11 mouse cellular contexts compared by ENCODE assay signal in genomic region chr8:92959779-92960178, GRCm38 (mm10). TPM values are rescaled to one million over a fixed set of nuclear protein-coding genes. Genes with fewer than 3 reads are reported as not detected.
DNase-seq lines count a peak whose midpoint lies in the region; ATAC-seq lines count a peak whose summit lies in the region.
"Had no signal": no experiment of that assay in that cellular context is flagged by ENCODE, and none has a peak within 500 bp of the region (broad histone marks: within the 10 kb centered on the region; RNA-seq: fewer than 3 reads in every experiment).

Gene Slc6a2, plus strand, starts transcription at chr8:92960079.

- peak within 1 kb of the TSS; percentile 11; the same call in 1 of the 2 replicates for H3K4me3 ChIP-seq in liver, embryonic 12.5 days
- H3K4me3 ChIP-seq in intestine, embryonic 14.5 days (ENCODE audit: low read depth, low read length), result peak within 1 kb of the TSS; percentile 39
- peak within 1 kb of the TSS; percentile 32 for H3K4me3 ChIP-seq in neural tube, embryonic 14.5 days (ENCODE audit: low read depth, low read length)

- H3K4me2 ChIP-seq in liver, embryonic 12.5 days, result peak within 1 kb of the TSS; percentile 40
- peak within 1 kb of the TSS; percentile 68 for H3K4me2 ChIP-seq in intestine, embryonic 14.5 days (ENCODE audit: low read length)
- peak within 1 kb of the TSS; percentile 55 for H3K4me2 ChIP-seq in neural tube, embryonic 14.5 days (ENCODE audit: low read depth, low read length)

- H3K4me1 ChIP-seq in liver, embryonic 12.5 days, result 0 out of 2 replicates have a peak, but pooled peaks cover 4% of the 10 kb centered on the region
- H3K4me1 ChIP-seq in intestine, embryonic 14.5 days (replicated peaks; ENCODE audit: control insufficient read depth, insufficient read depth, low read length), result peaks cover 6% of the 10 kb centered on the region
- H3K4me1 ChIP-seq in neural tube, embryonic 14.5 days (ENCODE audit: control insufficient read depth, insufficient read depth, low read length), result peaks cover 10% of the 10 kb centered on the region

- H3K27me3 ChIP-seq in liver, embryonic 12.5 days (replicated peaks), result peaks cover 59% of the 10 kb centered on the region
- H3K27me3 ChIP-seq in intestine, embryonic 14.5 days (replicated peaks; ENCODE audit: control insufficient read depth, insufficient read depth, low read length), result peaks cover 49% of the 10 kb centered on the region
- peaks cover 26% of the 10 kb centered on the region for H3K27me3 ChIP-seq in neural tube, embryonic 14.5 days (ENCODE audit: control insufficient read depth, insufficient read depth, low read length)

- 47% methylated on average over 10 of the region's 10 CpGs for WGBS in liver, embryonic 12.5 days (ENCODE audit: insufficient replicate concordance)
- WGBS in intestine, embryonic 14.5 days, result 69% methylated on average over 10 of the region's 10 CpGs
- WGBS in neural tube, embryonic 14.5 days, result 73% methylated on average over 10 of the region's 10 CpGs

- no peak for ATAC-seq in liver, embryonic 12.5 days
- no peak for ATAC-seq in intestine, embryonic 14.5 days (replicated peaks; ENCODE audit: low FRiP score, low TSS enrichment, low read depth)
- no peak for ATAC-seq in neural tube, embryonic 14.5 days (ENCODE audit: low read depth)

- no peak within 1 kb of the TSS for H3K9ac ChIP-seq in liver, embryonic 12.5 days
- no peak within 1 kb of the TSS for H3K9ac ChIP-seq in intestine, embryonic 14.5 days (ENCODE audit: low read length)
- H3K9ac ChIP-seq in neural tube, embryonic 14.5 days (replicated peaks; ENCODE audit: low read depth, low read length), result 0 out of 2 replicates have a peak within 1 kb of the TSS, but pooled peaks have one; percentile 30

- DNase-seq in adrenal gland, postnatal 10 days, result no peak
- DNase-seq in adrenal gland, adult 18-20 months (ENCODE audit: low spot score in 2 of 2), result no peak
- no peak for DNase-seq in liver
- no peak for DNase-seq in intestine, embryonic 14.5 days (ENCODE audit: low spot score)
- no peak for DNase-seq in ovary, adult 18-20 months (ENCODE audit: low spot score)
- no peak for DNase-seq in thymus, postnatal 25 days
- DNase-seq: kidney, adult 9 months had no signal

- no peaks in the 10 kb centered on the region for H3K9me3 ChIP-seq in liver, embryonic 12.5 days (replicated peaks)
- H3K9me3 ChIP-seq in intestine, embryonic 14.5 days (ENCODE audit: control insufficient read depth, low read length), result no peaks in the 10 kb centered on the region
- H3K9me3 ChIP-seq in neural tube, embryonic 14.5 days (ENCODE audit: control insufficient read depth, low read length), result no peaks in the 10 kb centered on the region

- H3K27ac ChIP-seq in liver, embryonic 12.5 days, result no peak within 1 kb of the TSS
- H3K27ac ChIP-seq in intestine, embryonic 14.5 days (ENCODE audit: low read depth), result no peak within 1 kb of the TSS
- no peak within 1 kb of the TSS for H3K27ac ChIP-seq in neural tube, embryonic 14.5 days (ENCODE audit: low read depth, low read length)

- H3K36me3 ChIP-seq in liver, embryonic 12.5 days, result no peaks in the 10 kb centered on the region
- H3K36me3 ChIP-seq in intestine, embryonic 14.5 days (ENCODE audit: control insufficient read depth, insufficient read depth, low read length), result no peaks in the 10 kb centered on the region
- no peaks in the 10 kb centered on the region for H3K36me3 ChIP-seq in neural tube, embryonic 14.5 days (ENCODE audit: control insufficient read depth, insufficient read depth, low read length)

RNA-seq across cellular contexts. Expression of gene Slc6a2, which starts in this region (rescaled TPM):
- total RNA-seq in adrenal gland, postnatal 10 days (2021), result 10 to 100 TPM; 24.6 to 60.2 TPM
- total RNA-seq in adrenal gland, adult 18-20 months (2021), result 10 to 100 TPM in 1 of 2 experiments, 1 to 10 TPM in 1; 6.6 to 13.7 TPM
- polyA plus RNA-seq in liver, embryonic 12.5 days (2016; fragmentation: Nextera tagmentation; extraction: Ambion mirVana), result not detected in 2 replicates
- 0.04 TPM in 1 of 2 replicates, not detected in the other for polyA plus RNA-seq in intestine, embryonic 14.5 days (2014; fragmentation: Nextera tagmentation; extraction: Ambion mirVana)
- 0.05 TPM in 1 of 2 replicates, not detected in the other for polyA plus RNA-seq in neural tube, embryonic 14.5 days (2014; fragmentation: Nextera tagmentation; extraction: Ambion mirVana)
- total RNA-seq: megakaryocyte-erythroid progenitor cell, adult 5-6 weeks had no signal
- polyA plus RNA-seq: small intestine, adult 2 months had no signal
